Mouse (Mus musculus): ENCODE data around the gene Cpe. TPM values are rescaled to one million over a fixed set of nuclear protein-coding genes. Genes with fewer than 3 reads are reported as not detected.
"Not testable (repeated sequence)": the region's sequence is repeated elsewhere in the genome, so short reads cannot be mapped to it uniquely, and the experiment has no call there.

Cpe gene
- polyA plus RNA-seq, 1 experiment from 2014 or later: 49.3 TPM

DNA sequence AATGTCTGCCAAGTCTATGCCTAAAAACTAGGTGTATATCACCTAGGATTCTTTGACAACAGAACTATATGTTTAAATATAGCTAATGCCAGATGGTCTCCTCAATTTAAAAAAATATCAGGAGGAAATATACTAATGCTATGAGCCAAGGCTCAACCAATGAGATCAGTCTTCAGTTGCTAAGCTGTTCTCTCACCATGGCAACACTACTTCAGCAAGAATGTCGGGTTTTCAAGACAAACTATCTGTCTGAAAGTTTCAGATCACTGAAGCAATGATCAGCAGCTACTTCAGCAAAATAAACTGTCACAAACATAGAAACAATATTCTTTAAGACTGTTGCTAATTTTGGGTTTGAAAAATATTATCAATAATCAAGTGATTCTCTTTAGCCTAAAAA lies 20.9 kb downstream of the Cpe start:
- Histone ChIP-seq H3K4me3 (no peak overlapping the region), H3K27me3 (no peaks in the 10 kb centered on the region), H3K36me3 (no peaks in the 10 kb centered on the region), H3K4me2 (no peak overlapping the region), H3K4me1 (no peaks in the 10 kb centered on the region), H3K27ac (no peak overlapping the region), H3K9ac (no peak overlapping the region), H3K9me3 (no peaks in the 10 kb centered on the region)
- 14% methylated on average over 1 of the region's 1 CpGs for WGBS
- ATAC-seq (ENCODE audit: borderline replicate concordance, extremely low read depth, low FRiP score, low TSS enrichment): no peak

DNA sequence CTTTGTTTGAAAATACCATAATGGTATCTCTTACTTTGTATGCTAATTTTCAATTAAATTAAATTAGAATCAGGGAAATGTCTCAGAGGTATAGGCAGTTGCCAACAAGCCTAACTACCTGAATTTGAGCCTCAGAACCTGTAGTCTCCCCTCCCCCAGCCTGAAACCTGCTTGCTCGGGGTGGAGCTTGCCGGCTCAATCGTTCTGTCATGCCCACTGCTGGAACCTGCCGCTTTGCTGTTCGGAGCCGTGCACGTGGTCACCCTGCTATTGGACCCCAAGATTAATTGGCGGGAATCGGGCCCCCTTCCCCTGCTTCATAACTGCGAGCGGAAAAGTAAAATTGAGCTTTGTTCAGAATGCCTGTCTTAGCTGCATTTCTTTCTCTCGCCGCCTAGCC lies 26.5 kb downstream of the Cpe start:
- not testable (repeated sequence) for H3K9me3 ChIP-seq; H3K27me3 ChIP-seq; ATAC-seq (ENCODE audit: borderline replicate concordance, extremely low read depth, low FRiP score, low TSS enrichment); H3K36me3 ChIP-seq; H3K4me3 ChIP-seq; H3K4me1 ChIP-seq; H3K27ac ChIP-seq; H3K9ac ChIP-seq; H3K4me2 ChIP-seq
- 63% methylated on average over 13 of the region's 13 CpGs for WGBS

DNA sequence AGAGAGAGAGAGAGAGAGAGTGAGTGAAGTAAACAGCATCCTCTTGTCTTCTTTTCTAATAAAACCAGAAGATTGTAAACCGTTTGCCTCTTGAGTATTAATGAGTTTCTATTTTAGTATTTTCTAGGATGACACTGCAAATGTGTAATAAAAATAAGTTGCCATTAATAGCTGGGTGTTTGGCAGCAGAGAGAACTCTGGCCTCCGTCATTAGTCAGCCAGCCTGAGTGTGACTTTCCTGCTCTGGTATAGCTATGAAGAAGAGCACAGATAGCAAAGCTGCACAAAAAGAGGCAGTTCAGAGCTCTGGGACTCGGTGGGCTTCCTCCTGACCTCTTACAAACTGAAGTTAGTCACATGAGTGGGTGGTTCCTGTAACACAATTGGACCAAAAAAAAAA lies 27.3 kb downstream of the Cpe start:
- no peak overlapping the region for H3K9ac ChIP-seq
- H3K4me1 ChIP-seq: no peaks in the 10 kb centered on the region
- H3K4me2 ChIP-seq: no peak overlapping the region
- no peak for ATAC-seq (ENCODE audit: borderline replicate concordance, extremely low read depth, low FRiP score, low TSS enrichment)
- H3K27me3 ChIP-seq: no peaks in the 10 kb centered on the region
- no peak overlapping the region for H3K27ac ChIP-seq
- no peaks in the 10 kb centered on the region for H3K9me3 ChIP-seq
- no peak overlapping the region for H3K4me3 ChIP-seq
- WGBS: 47% methylated on average over 3 of the region's 3 CpGs
- no peaks in the 10 kb centered on the region for H3K36me3 ChIP-seq

DNA sequence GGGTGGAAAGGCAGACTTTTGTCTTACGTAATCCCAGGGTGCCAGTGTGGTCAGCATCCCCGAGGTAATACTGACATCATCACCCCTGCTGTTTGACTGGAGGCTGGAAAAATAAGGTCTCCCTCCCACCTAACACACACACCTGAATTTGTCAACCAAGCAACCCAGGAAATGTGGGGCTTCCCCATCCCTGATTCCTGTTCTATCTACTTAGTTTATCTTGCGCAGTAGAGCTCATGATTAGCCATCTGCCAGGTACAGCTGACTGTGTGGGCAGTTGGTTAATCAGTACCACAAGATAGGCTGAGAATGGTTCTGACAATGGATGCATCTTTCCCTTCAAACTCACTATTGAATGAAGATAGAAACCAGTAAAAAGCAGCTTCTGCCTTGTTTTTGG lies 28.0 kb downstream of the Cpe start:
- no peak for ATAC-seq (ENCODE audit: borderline replicate concordance, extremely low read depth, low FRiP score, low TSS enrichment)
- Histone ChIP-seq H3K4me1 (no peaks in the 10 kb centered on the region), H3K27ac (no peak overlapping the region), H3K36me3 (no peaks in the 10 kb centered on the region), H3K4me3 (no peak overlapping the region), H3K9ac (no peak overlapping the region), H3K4me2 (no peak overlapping the region), H3K27me3 (no peaks in the 10 kb centered on the region), H3K9me3 (no peaks in the 10 kb centered on the region)
- 68% methylated on average over 3 of the region's 3 CpGs for WGBS

- H3K27me3 ChIP-seq: no peaks in the 10 kb centered on the region
- H3K9ac ChIP-seq: no peak overlapping the region
- no peak for ATAC-seq (ENCODE audit: borderline replicate concordance, extremely low read depth, low FRiP score, low TSS enrichment)
- no peak overlapping the region for H3K4me3 ChIP-seq
- no peaks in the 10 kb centered on the region for H3K4me1 ChIP-seq
- H3K9me3 ChIP-seq: no peaks in the 10 kb centered on the region
- H3K27ac ChIP-seq: no peak overlapping the region
- H3K36me3 ChIP-seq: no peaks in the 10 kb centered on the region
- 34% methylated on average over 2 of the region's 2 CpGs for WGBS
- H3K4me2 ChIP-seq: no peak overlapping the region
Observed at GRCm38 (mm10) chr8:64664350-64664749, 28.5 kb downstream of the Cpe start.

DNA sequence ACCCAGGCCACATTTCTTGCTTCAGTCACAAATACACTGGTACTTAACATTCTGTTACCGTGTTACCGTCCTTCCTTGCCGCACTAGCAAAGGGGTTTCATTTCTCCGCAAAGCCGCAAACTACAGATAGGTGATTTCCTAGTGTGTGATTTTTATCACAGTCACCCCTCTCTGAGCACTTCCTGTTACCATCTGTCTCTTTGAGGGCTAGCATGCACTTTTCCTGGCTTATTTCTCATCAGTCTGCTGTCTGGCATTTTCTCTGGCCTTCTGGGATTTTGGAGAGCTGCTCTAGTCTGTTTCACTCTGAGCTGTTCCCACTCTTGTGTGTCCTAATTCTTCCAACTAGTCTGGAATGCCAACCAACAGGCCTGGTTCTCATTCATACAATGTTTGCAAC lies 33.8 kb downstream of the Cpe start:
- no peaks in the 10 kb centered on the region for H3K4me1 ChIP-seq
- ATAC-seq (ENCODE audit: borderline replicate concordance, extremely low read depth, low FRiP score, low TSS enrichment): no peak
- H3K27ac ChIP-seq: no peak overlapping the region
- no peaks in the 10 kb centered on the region for H3K9me3 ChIP-seq
- no peaks in the 10 kb centered on the region for H3K27me3 ChIP-seq
- H3K4me3 ChIP-seq: no peak overlapping the region
- no peaks in the 10 kb centered on the region for H3K36me3 ChIP-seq
- 83% methylated on average over 5 of the region's 5 CpGs for WGBS
- no peak overlapping the region for H3K9ac ChIP-seq
- no peak overlapping the region for H3K4me2 ChIP-seq

DNA sequence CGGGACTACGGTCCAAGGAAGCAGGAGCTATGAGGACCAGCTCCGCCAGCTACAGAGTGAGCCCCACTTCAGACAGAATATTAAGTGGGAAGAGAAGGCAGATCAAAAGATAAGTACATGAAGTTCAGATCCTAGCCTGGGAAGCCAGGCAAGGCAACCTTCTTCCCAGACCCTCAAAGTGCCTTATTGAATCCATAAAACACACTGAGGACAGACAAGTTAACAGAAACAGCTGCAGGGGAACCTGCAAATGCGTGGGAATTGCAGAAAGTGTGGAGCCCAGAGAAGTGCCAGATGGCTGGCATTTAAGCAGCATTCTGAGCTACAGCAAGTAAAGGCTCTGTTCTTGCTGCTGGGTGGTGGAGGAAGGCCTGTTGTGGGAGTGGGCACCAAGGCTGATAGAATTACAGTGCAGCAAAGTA lies 34.9 kb downstream of the Cpe start:
- ATAC-seq (ENCODE audit: borderline replicate concordance, extremely low read depth, low FRiP score, low TSS enrichment): no peak
- WGBS: 81% methylated on average over 4 of the region's 4 CpGs
- no peaks in the 10 kb centered on the region for H3K36me3 ChIP-seq
- H3K27ac ChIP-seq: no peak overlapping the region
- no peak overlapping the region for H3K4me2 ChIP-seq
- no peaks in the 10 kb centered on the region for H3K9me3 ChIP-seq
- H3K4me1 ChIP-seq: no peaks in the 10 kb centered on the region
- no peak overlapping the region for H3K9ac ChIP-seq
- no peak overlapping the region for H3K4me3 ChIP-seq
- no peaks in the 10 kb centered on the region for H3K27me3 ChIP-seq

DNA sequence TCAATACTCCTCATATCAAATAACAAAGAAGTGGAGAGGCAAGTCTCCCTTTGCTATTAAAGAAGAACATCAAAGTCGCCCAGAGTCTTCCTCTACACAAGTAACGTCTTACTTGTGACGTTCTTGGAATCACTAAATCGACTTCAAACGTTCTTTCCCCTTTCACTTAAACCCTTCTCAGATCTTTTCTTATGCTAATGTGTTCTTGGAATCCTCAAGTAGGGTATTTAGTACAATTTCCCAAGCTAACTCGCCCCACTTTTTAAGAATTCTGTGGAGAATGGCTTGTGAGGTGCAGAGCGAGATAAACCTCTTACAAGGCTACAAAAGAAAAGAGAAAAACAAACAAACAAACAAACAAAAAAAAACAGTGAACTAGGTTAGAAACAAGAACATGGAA lies 35.3 kb downstream of the Cpe start:
- H3K9ac ChIP-seq: no peak overlapping the region
- no peak overlapping the region for H3K4me3 ChIP-seq
- H3K27me3 ChIP-seq: no peaks in the 10 kb centered on the region
- WGBS: 47% methylated on average over 7 of the region's 7 CpGs
- H3K27ac ChIP-seq: no peak overlapping the region
- no peaks in the 10 kb centered on the region for H3K9me3 ChIP-seq
- no peaks in the 10 kb centered on the region for H3K4me1 ChIP-seq
- H3K4me2 ChIP-seq: no peak overlapping the region
- ATAC-seq (ENCODE audit: borderline replicate concordance, extremely low read depth, low FRiP score, low TSS enrichment): no peak
- no peaks in the 10 kb centered on the region for H3K36me3 ChIP-seq

- H3K36me3 ChIP-seq: no peaks in the 10 kb centered on the region
- no peak overlapping the region for H3K4me2 ChIP-seq
- no peaks in the 10 kb centered on the region for H3K4me1 ChIP-seq
- no peak overlapping the region for H3K27ac ChIP-seq
- ATAC-seq (ENCODE audit: borderline replicate concordance, extremely low read depth, low FRiP score, low TSS enrichment): no peak
- WGBS: 84% methylated on average over 6 of the region's 6 CpGs
- no peaks in the 10 kb centered on the region for H3K27me3 ChIP-seq
- no peaks in the 10 kb centered on the region for H3K9me3 ChIP-seq
- no peak overlapping the region for H3K9ac ChIP-seq
- H3K4me3 ChIP-seq: no peak overlapping the region
Observed at GRCm38 (mm10) chr8:64655887-64656286, 37.0 kb downstream of the Cpe start.

DNA sequence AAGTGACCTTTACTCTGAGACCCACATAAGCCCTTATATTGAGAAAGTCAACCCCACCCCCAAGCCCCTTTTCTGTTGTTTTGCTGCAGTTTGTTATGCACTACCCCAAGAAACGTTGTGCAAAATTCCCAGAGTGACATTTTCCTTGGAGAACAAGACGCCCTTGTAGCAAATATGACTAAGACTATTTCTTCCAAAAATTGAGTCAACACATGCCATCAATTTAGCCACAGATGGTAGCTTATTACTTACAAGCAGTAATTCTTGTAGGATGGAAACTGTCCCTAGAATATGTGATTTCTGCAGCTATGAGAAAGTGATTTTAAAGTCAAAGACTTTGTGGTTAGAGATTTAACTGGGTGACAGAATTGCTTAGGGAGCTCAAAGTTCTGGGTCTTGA lies 37.8 kb downstream of the Cpe start:
- Histone ChIP-seq H3K27me3 (no peaks in the 10 kb centered on the region), H3K36me3 (no peaks in the 10 kb centered on the region), H3K9ac (no peak overlapping the region), H3K27ac (no peak overlapping the region), H3K4me3 (no peak overlapping the region), H3K4me1 (no peaks in the 10 kb centered on the region), H3K9me3 (no peaks in the 10 kb centered on the region), H3K4me2 (no peak overlapping the region)
- no peak for ATAC-seq (ENCODE audit: borderline replicate concordance, extremely low read depth, low FRiP score, low TSS enrichment)
- 81% methylated on average over 2 of the region's 2 CpGs for WGBS

- no peaks in the 10 kb centered on the region for H3K4me1 ChIP-seq
Observed at GRCm38 (mm10) chr8:64652285-64652684, 40.6 kb downstream of the Cpe start.

GRCm38 (mm10) chr8:64648063-64648462 lies 44.8 kb downstream of the Cpe start:
- ATAC-seq (ENCODE audit: borderline replicate concordance, extremely low read depth, low FRiP score, low TSS enrichment): no peak
- no peaks in the 10 kb centered on the region for H3K9me3 ChIP-seq
- H3K4me3 ChIP-seq: no peak overlapping the region
- no peak overlapping the region for H3K27ac ChIP-seq
- no peaks in the 10 kb centered on the region for H3K4me1 ChIP-seq
- H3K4me2 ChIP-seq: no peak overlapping the region
- no peaks in the 10 kb centered on the region for H3K27me3 ChIP-seq
- 77% methylated on average over 4 of the region's 4 CpGs for WGBS
- no peaks in the 10 kb centered on the region for H3K36me3 ChIP-seq
- H3K9ac ChIP-seq: no peak overlapping the region

More at GRCm38 (mm10) chr8:64652285-64652684, 40.6 kb downstream of the Cpe start:
- Histone ChIP-seq H3K4me2 (no peak overlapping the region), H3K4me3 (no peak overlapping the region), H3K9me3 (no peaks in the 10 kb centered on the region), H3K27me3 (no peaks in the 10 kb centered on the region), H3K9ac (no peak overlapping the region), H3K27ac (no peak overlapping the region), H3K36me3 (no peaks in the 10 kb centered on the region)
- no peak for ATAC-seq (ENCODE audit: borderline replicate concordance, extremely low read depth, low FRiP score, low TSS enrichment)

- Histone ChIP-seq H3K27ac (no peak overlapping the region), H3K27me3 (no peaks in the 10 kb centered on the region), H3K4me3 (no peak overlapping the region), H3K9me3 (no peaks in the 10 kb centered on the region), H3K4me2 (no peak overlapping the region), H3K4me1 (no peaks in the 10 kb centered on the region), H3K9ac (no peak overlapping the region), H3K36me3 (no peaks in the 10 kb centered on the region)
- no peak for ATAC-seq (ENCODE audit: borderline replicate concordance, extremely low read depth, low FRiP score, low TSS enrichment)
- WGBS: 84% methylated on average over 3 of the region's 3 CpGs
Observed at GRCm38 (mm10) chr8:64647148-64647547, 45.7 kb downstream of the Cpe start.
